Mouse (Mus musculus) MEL (cell line): Measurements from ENCODE around the gene Mfap3l. TPM values are rescaled to one million over a fixed set of nuclear protein-coding genes. Genes with fewer than 3 reads are reported as not detected.

ENCODE experiments used
- DNase-seq: peaks from one replicate; pipeline ENCODE4 v3.0.0; 2011; ENCODE audit warnings: low read depth, low spot score
- H3K27ac ChIP-seq: 2 replicates; pipeline ENCODE4 v1.5.1; 2012; ENCODE audit warnings: low read depth, mild to moderate bottlenecking, control low read depth, low read length, moderate library complexity; ENCODE audit not compliant: control insufficient read depth
- H3K27me3 ChIP-seq, 2 experiments: fragments of 150-350 bp in 1 of 2; sonication (generic) in 1 of 2; 2 replicates each; pipeline ENCODE4 v1.6.1; 2012; ENCODE audit warnings: low read length in 2 of 2, mild to moderate bottlenecking in 2 of 2, improper control_type of control experiment in 1 of 2, moderate library complexity in 1 of 2; ENCODE audit not compliant: insufficient read depth in 2 of 2, control insufficient read depth in 1 of 2
- H3K36me3 ChIP-seq, 2 experiments: 2 replicates each; pipeline ENCODE4 v1.6.1; 2012 to 2014; ENCODE audit warnings: low read length in 2 of 2, improper control_type of control experiment in 1 of 2, inconsistent platforms in 1 of 2, mild to moderate bottlenecking in 1 of 2; ENCODE audit not compliant: insufficient read depth in 2 of 2, control insufficient read depth in 1 of 2
- H3K4me1 ChIP-seq, 2 experiments: fragments of 150-350 bp in 1 of 2; sonication (generic) in 1 of 2; 2 replicates each; pipeline ENCODE4 v1.6.1; 2012; ENCODE audit warnings: low read length in 2 of 2, improper control_type of control experiment in 1 of 2, mild to moderate bottlenecking in 1 of 2; ENCODE audit not compliant: insufficient read depth in 2 of 2, control insufficient read depth in 1 of 2
- H3K4me3 ChIP-seq, 2 experiments: fragments of 150-350 bp in 1 of 2; sonication (generic) in 1 of 2; 2 replicates each; pipeline ENCODE4 v1.5.1; 2012; ENCODE audit warnings: low read depth in 2 of 2, low read length in 2 of 2, mild to moderate bottlenecking in 2 of 2, moderate library complexity in 2 of 2, control low read depth in 1 of 2, improper control_type of control experiment in 1 of 2; ENCODE audit not compliant: control insufficient read depth in 1 of 2, insufficient read depth in 1 of 2
- H3K79me2 ChIP-seq: 2 replicates; pipeline ENCODE4 v1.6.1; 2012; ENCODE audit warnings: mild to moderate bottlenecking, low read length, moderate library complexity; ENCODE audit not compliant: control insufficient read depth, poor library complexity, insufficient read depth
- H3K9ac ChIP-seq: 2 replicates; pipeline ENCODE4 v1.6.1; 2012; ENCODE audit warnings: low read depth, mild to moderate bottlenecking, control low read depth, low read length, moderate library complexity; ENCODE audit not compliant: control insufficient read depth, poor library complexity, severe bottlenecking
- H3K9me3 ChIP-seq: fragments of 150-350 bp; sonication (generic); replicated peaks from 2 replicates; pipeline ENCODE4 v1.6.1; 2012; ENCODE audit warnings: mild to moderate bottlenecking, low read length, improper control_type of control experiment, moderate library complexity; ENCODE audit not compliant: insufficient read depth
- BHLHE40 ChIP-seq: IDR thresholded peaks from 2 replicates; pipeline ENCODE4 v1.6.1; 2012; ENCODE audit warnings: low read depth, mild to moderate bottlenecking, inconsistent platforms, low read length, improper control_type of control experiment, borderline replicate concordance
- CHD1 ChIP-seq: IDR thresholded peaks from 2 replicates; pipeline ENCODE4 v1.6.1; 2012; ENCODE audit warnings: low read depth, mild to moderate bottlenecking, inconsistent platforms, low read length, improper control_type of control experiment
- CTCF ChIP-seq, 3 experiments: IDR thresholded peaks in 2 of 3; conservative IDR thresholded peaks in 1 of 3; 2 replicates each; pipeline ENCODE4 v1.5.1; 2011 to 2012; ENCODE audit warnings: low read length in 3 of 3, low read depth in 2 of 3, mild to moderate bottlenecking in 2 of 3, improper control_type of control experiment in 1 of 3, inconsistent platforms in 1 of 3, mixed read lengths in 1 of 3, moderate library complexity in 1 of 3; ENCODE audit not compliant: control insufficient read depth in 1 of 3, insufficient read depth in 1 of 3, poor library complexity in 1 of 3, severe bottlenecking in 1 of 3
- E2F4 ChIP-seq: IDR thresholded peaks from 2 replicates; pipeline ENCODE4 v1.6.1; 2011; ENCODE audit warnings: low read depth, low read length, improper control_type of control experiment, borderline replicate concordance
- ELF1 ChIP-seq: IDR thresholded peaks from 2 replicates; pipeline ENCODE4 v1.6.1; 2014; ENCODE audit warnings: low read depth, mild to moderate bottlenecking, inconsistent platforms, low read length, improper control_type of control experiment, moderate library complexity
- EP300 ChIP-seq, 2 experiments: IDR thresholded peaks; 2 replicates each; pipeline ENCODE4 v1.6.1; 2011; ENCODE audit warnings: improper control_type of control experiment in 2 of 2, low read length in 2 of 2, low read depth in 1 of 2, mild to moderate bottlenecking in 1 of 2
- ETS1 ChIP-seq: IDR thresholded peaks from 2 replicates; pipeline ENCODE4 v1.6.1; 2012; ENCODE audit warnings: low read depth, mild to moderate bottlenecking, inconsistent platforms, low read length, improper control_type of control experiment, moderate library complexity
- GABPA ChIP-seq: IDR thresholded peaks from 2 replicates; pipeline ENCODE4 v1.6.1; 2012; ENCODE audit warnings: low read depth, mild to moderate bottlenecking, inconsistent platforms, low read length, improper control_type of control experiment, moderate library complexity
- GATA1 ChIP-seq: IDR thresholded peaks from 2 replicates; pipeline ENCODE4 v1.6.1; 2011; ENCODE audit warnings: low read depth, low read length, improper control_type of control experiment
- HCFC1 ChIP-seq: IDR thresholded peaks from 2 replicates; pipeline ENCODE4 v1.6.1; 2012; ENCODE audit warnings: low read depth, mild to moderate bottlenecking, inconsistent platforms, low read length, improper control_type of control experiment, moderate library complexity
- JUND ChIP-seq: IDR thresholded peaks from 2 replicates; pipeline ENCODE4 v1.6.1; 2011; ENCODE audit warnings: low read depth, mild to moderate bottlenecking, improper control_type of control experiment, low read length
- KAT2A ChIP-seq: conservative IDR thresholded peaks from 2 replicates; pipeline ENCODE4 v1.6.1; 2012; ENCODE audit warnings: low read depth, low read length, improper control_type of control experiment, inconsistent platforms
- MAFK ChIP-seq: IDR thresholded peaks from 2 replicates; pipeline ENCODE4 v1.6.1; 2011; ENCODE audit warnings: low read depth, mild to moderate bottlenecking, low read length, improper control_type of control experiment, borderline replicate concordance
- MAX ChIP-seq: IDR thresholded peaks from 2 replicates; pipeline ENCODE4 v1.6.1; 2011; ENCODE audit warnings: low read length, improper control_type of control experiment
- MAZ ChIP-seq: IDR thresholded peaks from 2 replicates; pipeline ENCODE4 v1.6.1; 2012; ENCODE audit warnings: low read depth, mild to moderate bottlenecking, inconsistent platforms, low read length, improper control_type of control experiment
- MEF2A ChIP-seq: IDR thresholded peaks from 2 replicates; pipeline ENCODE4 v1.6.1; 2014; ENCODE audit warnings: low read depth, mild to moderate bottlenecking, inconsistent platforms, low read length, improper control_type of control experiment; ENCODE audit not compliant: poor library complexity, insufficient replicate concordance, severe bottlenecking; ENCODE audit errors: extremely low read depth
- MYB ChIP-seq: IDR thresholded peaks from 2 replicates; pipeline ENCODE4 v1.6.1; 2011; ENCODE audit warnings: mild to moderate bottlenecking, low read depth, low read length, improper control_type of control experiment
- MYC ChIP-seq: IDR thresholded peaks from 2 replicates; pipeline ENCODE4 v1.6.1; 2011; ENCODE audit warnings: low read depth, mild to moderate bottlenecking, low read length, improper control_type of control experiment, moderate library complexity
- NELFE ChIP-seq: IDR thresholded peaks from 2 replicates; pipeline ENCODE4 v1.6.1; 2011; ENCODE audit warnings: low read depth, low read length, improper control_type of control experiment
- NRF1 ChIP-seq: IDR thresholded peaks from 2 replicates; pipeline ENCODE4 v1.6.1; 2014; ENCODE audit warnings: low read depth, mild to moderate bottlenecking, inconsistent platforms, low read length, improper control_type of control experiment, moderate library complexity; ENCODE audit not compliant: poor library complexity, insufficient read depth, severe bottlenecking
- POLR2AphosphoS2 ChIP-seq: IDR thresholded peaks from 2 replicates; pipeline ENCODE4 v1.6.1; 2011; ENCODE audit warnings: low read length, improper control_type of control experiment
- POLR2AphosphoS5 ChIP-seq: IDR thresholded peaks from 2 replicates; pipeline ENCODE4 v1.6.1; 2012; ENCODE audit warnings: low read depth, borderline replicate concordance, mild to moderate bottlenecking, inconsistent platforms, low read length, moderate library complexity, mixed read lengths
- SIN3A ChIP-seq: IDR thresholded peaks from 2 replicates; pipeline ENCODE4 v1.6.1; 2012; ENCODE audit warnings: low read length, improper control_type of control experiment, inconsistent platforms
- SMC3 ChIP-seq: IDR thresholded peaks from 2 replicates; pipeline ENCODE4 v1.6.1; 2011; ENCODE audit warnings: low read depth, low read length, improper control_type of control experiment
- TCF12 ChIP-seq: IDR thresholded peaks from 2 replicates; pipeline ENCODE4 v1.6.1; 2014; ENCODE audit warnings: low read depth, mild to moderate bottlenecking, inconsistent platforms, low read length, improper control_type of control experiment, moderate library complexity
- UBTF ChIP-seq: IDR thresholded peaks from 2 replicates; pipeline ENCODE4 v1.6.1; 2012; ENCODE audit warnings: low read depth, mild to moderate bottlenecking, inconsistent platforms, low read length, improper control_type of control experiment, moderate library complexity, borderline replicate concordance; ENCODE audit not compliant: insufficient read depth
- USF1 ChIP-seq: IDR thresholded peaks from 2 replicates; pipeline ENCODE4 v1.6.1; 2014; ENCODE audit warnings: low read depth, mild to moderate bottlenecking, inconsistent platforms, low read length, improper control_type of control experiment, moderate library complexity
- USF2 ChIP-seq, 2 experiments: IDR thresholded peaks; 2 replicates each; pipeline ENCODE4 v1.6.1; 2011 to 2012; ENCODE audit warnings: improper control_type of control experiment in 2 of 2, low read length in 2 of 2, borderline replicate concordance in 1 of 2, inconsistent platforms in 1 of 2, low read depth in 1 of 2, mild to moderate bottlenecking in 1 of 2; ENCODE audit not compliant: insufficient read depth in 1 of 2
- ZMIZ1 ChIP-seq: IDR thresholded peaks from 2 replicates; pipeline ENCODE4 v1.6.1; 2012; ENCODE audit warnings: low read depth, mild to moderate bottlenecking, inconsistent platforms, low read length, improper control_type of control experiment, moderate library complexity
- ZNF384 ChIP-seq: IDR thresholded peaks from 2 replicates; pipeline ENCODE4 v1.6.1; 2012; ENCODE audit warnings: low read depth, mild to moderate bottlenecking, inconsistent platforms, low read length, improper control_type of control experiment
- polyA plus RNA-seq, 2 experiments: library from polyadenylated mRNA; stranded (reverse) in 1 of 2; unstranded in 1 of 2; fragments of >175 nt in 1 of 2; fragments of >200 nt in 1 of 2; gene quantifications; 2 replicates each; pipeline versions ENCODE4 v1.2.1 to v1.2.4; 2012; ENCODE audit warnings: low replicate concordance in 2 of 2, low read depth in 1 of 2; ENCODE audit not compliant: insufficient read length in 2 of 2, insufficient read depth in 1 of 2, missing spikeins in 1 of 2
- total RNA-seq: library from RNA; depleted of rRNA; stranded (reverse); fragments of 300-350 nt; gene quantifications from 2 replicates; pipeline ENCODE4 v1.2.3, GENCODE M21; 2012

Mfap3l gene
- total and polyA plus RNA-seq, 3 experiments = not detected

DNA sequence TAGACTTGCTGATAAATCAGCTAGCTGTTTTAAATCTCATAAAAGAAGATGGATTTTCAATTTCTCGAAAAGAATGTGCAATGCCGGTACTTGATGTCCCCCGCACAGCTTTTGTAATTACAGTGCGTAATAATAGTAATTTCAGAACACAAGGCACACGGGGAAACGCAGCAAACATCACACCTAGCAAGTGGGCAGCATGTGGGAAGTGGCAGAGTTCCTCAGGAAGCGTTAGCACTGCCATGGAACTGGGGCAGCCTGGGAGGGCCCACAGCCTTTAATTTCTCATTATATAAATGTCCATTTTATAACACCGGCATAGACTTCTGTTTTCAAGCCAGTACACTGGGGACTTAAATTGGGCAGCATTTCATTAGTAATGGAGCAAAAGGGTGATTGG lies 27.1 kb downstream of the Mfap3l start:
- TF ChIP-seq POLR2AphosphoS5 (no peak), MAX (no peak), GATA1 (no peak), E2F4 (no peak), MYB (no peak), JUND (no peak), GABPA (no peak), NRF1 (no peak), SMC3 (no peak), UBTF (no peak)
- TF ChIP-seq, all 39 proteins: peak for 0
- Histone ChIP-seq H3K79me2 (no peaks in the 10 kb centered on the region), H3K9ac (no peak overlapping the region), H3K27ac (no peak overlapping the region), H3K27me3 (peaks cover 0 to 1% of the 10 kb centered on the region in 2 experiments; a peak in 1 of 4 replicates), H3K9me3 (no peaks in the 10 kb centered on the region), H3K36me3 (no peaks in the 10 kb centered on the region), H3K4me3 (no peak overlapping the region), H3K4me1 (no peaks in the 10 kb centered on the region)
- no peak for DNase-seq

DNA sequence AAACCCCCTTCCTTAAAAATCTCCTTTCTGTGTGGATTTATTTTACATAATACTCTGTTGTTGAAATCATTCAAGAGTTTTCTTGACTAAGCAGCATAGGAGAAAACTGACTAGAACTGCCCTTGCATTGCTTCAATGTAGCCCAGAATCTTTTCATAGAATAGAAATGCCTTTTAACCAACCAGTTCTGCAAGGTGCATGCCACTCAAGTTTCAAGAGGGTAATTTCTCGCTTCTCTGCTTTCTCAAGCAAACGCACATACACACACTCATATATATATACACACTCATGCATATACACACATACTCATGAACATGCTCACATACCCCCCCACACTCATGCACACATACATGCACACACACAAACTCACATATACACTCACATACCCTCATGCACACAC lies 28.6 kb downstream of the Mfap3l start:
- H3K4me3 ChIP-seq = no peak overlapping the region
- no peaks in the 10 kb centered on the region for H3K36me3 ChIP-seq

GRCm38 (mm10) chr8:60663552-60663951 lies 30.9 kb downstream of the Mfap3l start:
- Histone ChIP-seq H3K4me3 (no peak overlapping the region), H3K9ac (no peak overlapping the region), H3K27me3 (peaks cover 0 to 1% of the 10 kb centered on the region in 2 experiments; a peak in 1 of 4 replicates), H3K36me3 (no peaks in the 10 kb centered on the region), H3K9me3 (no peaks in the 10 kb centered on the region), H3K79me2 (no peaks in the 10 kb centered on the region), H3K27ac (no peak overlapping the region), H3K4me1 (no peaks in the 10 kb centered on the region)
- no peak for DNase-seq
- TF ChIP-seq USF2 (IDR thresholded peaks at IDR 0.05; ENCODE audit: borderline replicate concordance in 1 of 2, insufficient read depth in 1 of 2, low read depth in 1 of 2, low read length in 2 of 2) = no peak
- no peak for TF ChIP-seq EP300 (IDR thresholded peaks at IDR 0.05; ENCODE audit: low read depth in 1 of 2, low read length in 2 of 2)
- no peak for TF ChIP-seq POLR2AphosphoS2
- TF ChIP-seq TCF12 = no peak
- TF ChIP-seq HCFC1 = no peak
- TF ChIP-seq UBTF = no peak
- TF ChIP-seq BHLHE40 = no peak
- TF ChIP-seq SMC3 = no peak
- no peak for TF ChIP-seq CTCF (IDR thresholded peaks at IDR 0.05 in 2 of 3, conservative IDR thresholded peaks at IDR 0.05 in 1 of 3; ENCODE audit: control insufficient read depth in 1 of 3, insufficient read depth in 1 of 3, low read depth in 2 of 3, low read length in 3 of 3, poor library complexity in 1 of 3, severe bottlenecking in 1 of 3)
- TF ChIP-seq USF1 = no peak
- no peak for TF ChIP-seq MEF2A
- no peak for TF ChIP-seq MYB
- TF ChIP-seq MAFK = no peak

More for the DNA sequence above, 28.6 kb downstream of the Mfap3l start:
- no peak overlapping the region for H3K27ac ChIP-seq
- TF ChIP-seq MYC (no peak), EP300 (IDR thresholded peaks at IDR 0.05; ENCODE audit: low read depth in 1 of 2, low read length in 2 of 2) (no peak), CHD1 (no peak), ETS1 (no peak), MAZ (no peak), SMC3 (no peak), ZNF384 (no peak), NELFE (no peak), TCF12 (no peak), ELF1 (no peak), BHLHE40 (no peak), POLR2AphosphoS2 (no peak), ZMIZ1 (no peak), E2F4 (no peak), SIN3A (no peak), KAT2A (no peak)
- TF ChIP-seq, all 39 proteins: peak for 0
- H3K9ac ChIP-seq = no peak overlapping the region
- no peaks in the 10 kb centered on the region for H3K9me3 ChIP-seq
- no peaks in the 10 kb centered on the region for H3K79me2 ChIP-seq
- DNase-seq = no peak
- no peaks in the 10 kb centered on the region for H3K4me1 ChIP-seq
- peaks cover 0 to 1% of the 10 kb centered on the region in 2 experiments; a peak in 1 of 4 replicates for H3K27me3 ChIP-seq
